Mouse (Mus musculus) midbrain, embryonic 10.5 days (tissue): ENCODE data around the gene Selenon. TPM values are rescaled to one million over a fixed set of nuclear protein-coding genes. Genes with fewer than 3 reads are reported as not detected.
A peak's percentile ranks its signal among the peaks of the same experiment; 100 is the strongest.

Source experiments
- DNase-seq: peaks from one replicate; pipeline ENCODE4 v3.0.0-alpha.2; 2017; ENCODE audit warnings: low spot score
- H3K27ac ChIP-seq: fragments of 300-500 bp; sonication (generic); replicated peaks from 2 replicates; pipeline ENCODE4 v1.5.1; 2016; ENCODE audit warnings: mild to moderate bottlenecking
- H3K27me3 ChIP-seq: fragments of 300-500 bp; sonication (generic); 2 replicates; pipeline ENCODE4 v1.6.1; 2016; ENCODE audit warnings: low read depth, mild to moderate bottlenecking; ENCODE audit not compliant: poor library complexity, severe bottlenecking
- H3K36me3 ChIP-seq: fragments of 300-500 bp; sonication (generic); 2 replicates; pipeline ENCODE4 v1.6.1; 2016; ENCODE audit warnings: mild to moderate bottlenecking, moderate library complexity
- H3K4me1 ChIP-seq: fragments of 300-500 bp; sonication (generic); 2 replicates; pipeline ENCODE4 v1.6.1; 2016
- H3K4me3 ChIP-seq: fragments of 300-500 bp; sonication (generic); 2 replicates; pipeline ENCODE4 v1.5.1; 2016; ENCODE audit warnings: mild to moderate bottlenecking, moderate library complexity
- H3K9me3 ChIP-seq: fragments of 300-500 bp; sonication (generic); replicated peaks from 2 replicates; pipeline ENCODE4 v1.6.1; 2016; ENCODE audit warnings: mild to moderate bottlenecking
- WGBS: fragments of 180-500 bp; shearing (Covaris S2); methylation state at CpG from one replicate; pipeline ENCODE4 v1.1.7; 2016; 5-methylcytosine and 5-hydroxymethylcytosine counted together
- polyA plus RNA-seq: library from polyadenylated mRNA; unstranded; fragments of >200 nt; fragmentation: Nextera tagmentation; extraction: Ambion mirVana; gene quantifications from 2 replicates; pipeline ENCODE4 v1.2.1, GENCODE M21; 2016

Gene Selenon
- polyA plus RNA-seq, 1 experiment from 2014 or later: 8.4 TPM

- H3K4me1 ChIP-seq: peaks cover 23% of the 10 kb centered on the region
- no peaks in the 10 kb centered on the region for H3K27me3 ChIP-seq
- under 1% methylated on average over 56 of the region's 57 CpGs for WGBS
- H3K36me3 ChIP-seq: peaks cover 37% of the 10 kb centered on the region
- H3K27ac ChIP-seq: peak overlapping the region; percentile 88
- DNase-seq: peak; percentile 69
- H3K4me3 ChIP-seq: peak overlapping the region; percentile 90
- H3K9me3 ChIP-seq: no peaks in the 10 kb centered on the region
Measured at GRCm38 (mm10) chr4:134534124-134534886, 17.7 kb downstream of the Selenon start.

- peaks cover 37% of the 10 kb centered on the region for H3K36me3 ChIP-seq
- 87% methylated on average over 4 of the region's 4 CpGs for WGBS
- peaks cover 23% of the 10 kb centered on the region for H3K4me1 ChIP-seq
- H3K27me3 ChIP-seq: no peaks in the 10 kb centered on the region
- H3K4me3 ChIP-seq: peak overlapping the region; percentile 90
- no peak for DNase-seq
- no peak overlapping the region for H3K27ac ChIP-seq
- H3K9me3 ChIP-seq: no peaks in the 10 kb centered on the region
Measured at GRCm38 (mm10) chr4:134533421-134533820, 18.5 kb downstream of the Selenon start.

GRCm38 (mm10) chr4:134532928-134533327 is 19.0 kb downstream of the Selenon start:
- peaks cover 23% of the 10 kb centered on the region for H3K4me1 ChIP-seq
- H3K27ac ChIP-seq: no peak overlapping the region
- peaks cover 39% of the 10 kb centered on the region for H3K36me3 ChIP-seq
- WGBS: 86% methylated on average over 4 of the region's 4 CpGs
- H3K4me3 ChIP-seq: no peak overlapping the region
- H3K27me3 ChIP-seq: no peaks in the 10 kb centered on the region
- DNase-seq: no peak
- no peaks in the 10 kb centered on the region for H3K9me3 ChIP-seq

- Histone ChIP-seq H3K27ac (no peak overlapping the region), H3K27me3 (no peaks in the 10 kb centered on the region), H3K4me1 (no peaks in the 10 kb centered on the region), H3K9me3 (no peaks in the 10 kb centered on the region), H3K4me3 (no peak overlapping the region), H3K36me3 (peaks cover 100% of the 10 kb centered on the region)
- WGBS: 78% methylated on average over 5 of the region's 5 CpGs
- no peak for DNase-seq
Measured at GRCm38 (mm10) chr4:134526220-134526619, 25.7 kb downstream of the Selenon start.

GRCm38 (mm10) chr4:134525806-134526205 is 26.2 kb downstream of the Selenon start:
- Histone ChIP-seq H3K4me1 (no peaks in the 10 kb centered on the region), H3K27ac (no peak overlapping the region), H3K9me3 (no peaks in the 10 kb centered on the region), H3K27me3 (no peaks in the 10 kb centered on the region), H3K4me3 (no peak overlapping the region), H3K36me3 (peaks cover 100% of the 10 kb centered on the region)
- 87% methylated on average over 5 of the region's 5 CpGs for WGBS
- DNase-seq: no peak

GRCm38 (mm10) chr4:134523447-134523846 is 28.5 kb downstream of the Selenon start:
- Histone ChIP-seq H3K27me3 (no peaks in the 10 kb centered on the region), H3K27ac (no peak overlapping the region), H3K9me3 (no peaks in the 10 kb centered on the region), H3K4me1 (no peaks in the 10 kb centered on the region), H3K36me3 (peaks cover 91% of the 10 kb centered on the region), H3K4me3 (no peak overlapping the region)
- DNase-seq: no peak
- WGBS: 89% methylated on average over 4 of the region's 4 CpGs

- H3K27me3 ChIP-seq: no peaks in the 10 kb centered on the region
- peaks cover 68% of the 10 kb centered on the region for H3K36me3 ChIP-seq
Measured at GRCm38 (mm10) chr4:134519281-134519680, 32.7 kb downstream of the Selenon start.

GRCm38 (mm10) chr4:134518541-134518940 is 33.4 kb downstream of the Selenon start:
- no peak overlapping the region for H3K27ac ChIP-seq
- peaks cover 68% of the 10 kb centered on the region for H3K36me3 ChIP-seq
- peaks cover 15% of the 10 kb centered on the region; the same call in 1 of the 2 replicates for H3K4me1 ChIP-seq
- H3K9me3 ChIP-seq: no peaks in the 10 kb centered on the region
- DNase-seq: no peak
- no peaks in the 10 kb centered on the region for H3K27me3 ChIP-seq
- H3K4me3 ChIP-seq: no peak overlapping the region
- 95% methylated on average over 4 of the region's 4 CpGs for WGBS

More at GRCm38 (mm10) chr4:134519281-134519680, 32.7 kb downstream of the Selenon start:
- DNase-seq: no peak
- Histone ChIP-seq H3K4me3 (no peak overlapping the region), H3K27ac (no peak overlapping the region), H3K9me3 (no peaks in the 10 kb centered on the region), H3K4me1 (peaks cover 8% of the 10 kb centered on the region; the same call in 1 of the 2 replicates)

GRCm38 (mm10) chr4:134517719-134518118 is 34.2 kb downstream of the Selenon start:
- H3K4me1 ChIP-seq: peaks cover 21% of the 10 kb centered on the region
- no peaks in the 10 kb centered on the region for H3K9me3 ChIP-seq
- H3K27me3 ChIP-seq: no peaks in the 10 kb centered on the region
- no peak overlapping the region for H3K4me3 ChIP-seq
- H3K36me3 ChIP-seq: peaks cover 62% of the 10 kb centered on the region
- WGBS: 91% methylated on average over 10 of the region's 10 CpGs
- DNase-seq: no peak
- no peak overlapping the region for H3K27ac ChIP-seq

GRCm38 (mm10) chr4:134516981-134517380 is 35.0 kb downstream of the Selenon start:
- DNase-seq: no peak
- no peak overlapping the region for H3K4me3 ChIP-seq
- H3K4me1 ChIP-seq: peaks cover 29% of the 10 kb centered on the region
- WGBS: 91% methylated on average over 8 of the region's 8 CpGs
- peaks cover 58% of the 10 kb centered on the region for H3K36me3 ChIP-seq
- no peaks in the 10 kb centered on the region for H3K9me3 ChIP-seq
- H3K27ac ChIP-seq: no peak overlapping the region; the same call in 1 of the 2 replicates
- no peaks in the 10 kb centered on the region for H3K27me3 ChIP-seq

GRCm38 (mm10) chr4:134515614-134516013 is 36.4 kb downstream of the Selenon start:
- Histone ChIP-seq H3K27ac (no peak overlapping the region), H3K27me3 (no peaks in the 10 kb centered on the region), H3K4me3 (no peak overlapping the region), H3K36me3 (peaks cover 45% of the 10 kb centered on the region), H3K9me3 (no peaks in the 10 kb centered on the region), H3K4me1 (peaks cover 42% of the 10 kb centered on the region)
- 82% methylated on average over 7 of the region's 7 CpGs for WGBS
- DNase-seq: no peak

GRCm38 (mm10) chr4:134514309-134514930 is 37.5 kb downstream of the Selenon start:
- Histone ChIP-seq H3K27ac (no peak overlapping the region), H3K27me3 (no peaks in the 10 kb centered on the region), H3K9me3 (no peaks in the 10 kb centered on the region), H3K4me3 (no peak overlapping the region), H3K4me1 (peaks cover 45% of the 10 kb centered on the region), H3K36me3 (peaks cover 34% of the 10 kb centered on the region)
- WGBS: 91% methylated on average over 11 of the region's 11 CpGs
- no peak for DNase-seq

- Histone ChIP-seq H3K27ac (0 out of 2 replicates have a peak overlapping the region, but pooled peaks have one; percentile 3), H3K36me3 (peaks cover 26% of the 10 kb centered on the region), H3K4me3 (peak overlapping the region; percentile 39), H3K9me3 (no peaks in the 10 kb centered on the region), H3K27me3 (no peaks in the 10 kb centered on the region), H3K4me1 (peaks cover 45% of the 10 kb centered on the region)
- peak; percentile 54 for DNase-seq
- 39% methylated on average over 15 of the region's 15 CpGs for WGBS
Measured at GRCm38 (mm10) chr4:134512798-134513197, 39.2 kb downstream of the Selenon start.
